8 mouse cellular contexts compared by ENCODE assay signal in the genomic region with DNA sequence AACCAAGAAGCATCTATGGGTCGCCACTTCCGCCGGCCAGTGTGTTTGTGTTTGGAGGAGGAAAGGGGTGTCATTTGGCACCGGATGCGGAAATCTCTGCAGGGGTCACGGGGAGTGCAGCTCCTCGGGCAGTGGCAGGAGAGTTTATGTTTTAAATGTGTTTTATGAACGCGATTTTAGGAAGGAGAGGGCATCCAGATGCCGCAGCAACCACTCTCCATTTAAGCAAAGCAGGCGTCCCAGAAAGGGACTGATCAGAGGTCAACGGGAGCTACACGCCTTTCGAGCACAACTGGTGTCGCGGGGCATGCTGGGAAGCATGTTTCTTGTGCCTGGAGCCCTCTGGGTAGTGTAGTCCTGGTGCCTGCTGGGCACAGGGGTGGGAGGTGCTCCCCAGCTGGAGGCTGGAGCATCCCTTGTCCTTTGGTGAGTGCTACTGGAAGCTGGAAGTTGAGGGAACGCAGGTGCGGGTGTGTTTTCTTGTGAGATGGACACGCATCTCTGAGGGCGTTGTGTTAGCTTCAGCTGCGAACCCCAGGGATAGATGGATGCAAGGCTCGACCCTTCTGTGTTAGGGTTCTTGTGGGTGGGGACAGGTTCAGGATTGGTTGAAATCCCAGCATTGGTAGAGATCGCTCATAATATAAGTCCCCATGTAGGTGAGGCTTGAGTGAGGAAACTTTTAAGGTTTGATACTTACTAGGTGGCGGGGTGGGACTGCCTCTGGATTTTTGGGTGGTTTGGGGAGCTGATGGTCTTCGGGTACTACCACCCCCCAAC.
A peak's percentile ranks its signal among the peaks of the same experiment; 100 is the strongest.
DNase-seq lines count a peak whose midpoint lies in the region; ATAC-seq and TF ChIP-seq lines count a peak whose summit lies in the region.

No protein-coding gene starts in this region.

- peak overlapping the region; percentile 55 for H3K4me3 ChIP-seq in hindbrain, embryonic 12.5 days
- peak overlapping the region; percentile 54 for H3K4me3 ChIP-seq in lung, postnatal 0 days (ENCODE audit: low read depth, low read length)

- no peak for TF ChIP-seq CTCF in lung, postnatal 0 days (IDR thresholded peaks at IDR 0.05)

- WGBS in hindbrain, embryonic 12.5 days: 6% methylated on average over 25 of the region's 25 CpGs
- 10% methylated on average over 25 of the region's 25 CpGs for WGBS in lung, postnatal 0 days

- H3K4me1 ChIP-seq in hindbrain, embryonic 12.5 days: peaks cover 6% of the 10 kb centered on the region; the same call in 1 of the 2 replicates
- H3K4me1 ChIP-seq in lung, postnatal 0 days (ENCODE audit: insufficient read depth, low read depth, low read length): 0 out of 2 replicates have a peak, but pooled peaks cover 3% of the 10 kb centered on the region

- H3K9ac ChIP-seq in hindbrain, embryonic 12.5 days: peak overlapping the region; percentile 67
- H3K9ac ChIP-seq in lung, postnatal 0 days (replicated peaks; ENCODE audit: low read depth): peak overlapping the region; percentile 40; the same call in 1 of the 2 replicates

- H3K27me3 ChIP-seq in hindbrain, embryonic 12.5 days: peaks cover 17% of the 10 kb centered on the region
- H3K27me3 ChIP-seq in lung, postnatal 0 days (replicated peaks; ENCODE audit: insufficient read depth, low read length): no peaks in the 10 kb centered on the region

- DNase-seq in MN1 (ENCODE audit: low spot score): peak; percentile 76
- DNase-seq in cerebellum, adult 8-10 months: peak; percentile 88
- DNase-seq in frontal cortex, postnatal 10 days (ENCODE audit: low spot score in 2 of 2): peak; percentile 76 to 80
- peak; percentile 84 to 87 for DNase-seq in layer of hippocampus, postnatal 10 days (ENCODE audit: low spot score in 2 of 2)
- DNase-seq in lung, postnatal 0 days (ENCODE audit: low spot score): peak; percentile 88
- DNase-seq in ovary, postnatal 10 days (ENCODE audit: low spot score): peak; percentile 56
- peak; percentile 70 for DNase-seq in thymus, postnatal 0 days (ENCODE audit: low spot score)

- peak; percentile 34 for TF ChIP-seq EP300 in lung, postnatal 0 days (IDR thresholded peaks at IDR 0.05)

- peak; percentile 99 for ATAC-seq in hindbrain, embryonic 12.5 days (ENCODE audit: low FRiP score)
- ATAC-seq in lung, postnatal 0 days: peak; percentile 99

- H3K27ac ChIP-seq in hindbrain, embryonic 12.5 days: peak overlapping the region; percentile 31; the same call in 1 of the 2 replicates
- H3K27ac ChIP-seq in lung, postnatal 0 days (ENCODE audit: low read length): peak overlapping the region; percentile 68

- peak overlapping the region; percentile 63 for H3K4me2 ChIP-seq in hindbrain, embryonic 12.5 days (replicated peaks)
- peak overlapping the region; percentile 54 for H3K4me2 ChIP-seq in lung, postnatal 0 days (replicated peaks; ENCODE audit: low read depth, low read length)

- no peaks in the 10 kb centered on the region for H3K36me3 ChIP-seq in hindbrain, embryonic 12.5 days
- no peaks in the 10 kb centered on the region for H3K36me3 ChIP-seq in lung, postnatal 0 days (ENCODE audit: insufficient read depth, low read length)

- no peaks in the 10 kb centered on the region for H3K9me3 ChIP-seq in hindbrain, embryonic 12.5 days (replicated peaks)
- no peaks in the 10 kb centered on the region for H3K9me3 ChIP-seq in lung, postnatal 0 days (ENCODE audit: low read length)

Comparison
In these comparisons a context has a peak if more than half of its experiments do, and no peak if none do; other contexts are left out.
1. Peak in every context shown above with its lines: DNase-seq, ATAC-seq, H3K4me3 ChIP-seq and H3K27ac ChIP-seq.